Mouse (Mus musculus): ENCODE results near the gene Atrnl1. TPM values are rescaled to one million over a fixed set of nuclear protein-coding genes. Genes with fewer than 3 reads are reported as not detected.

The Atrnl1 gene
- 100 to 1,000 TPM; 110 to 113 TPM for total RNA-seq (2021)

GRCm38 (mm10) chr19:57610476-57611261 lies at the start of gene Atrnl1:
TSS of gene Atrnl1 (plus strand) at chr19:57611034.
- intact Hi-C loops (cut with DNase I) = loop anchor here (5.0 to 10.0 kb wide), 3 partner anchors 123 to 236 kb away; no protein-coding TSS in a partner anchor
- peak; percentile 80 to 93 for DNase-seq (ENCODE audit: extremely low spot score in 1 of 2, low spot score in 2 of 2)

GRCm38 (mm10) chr19:57561486-57561885 lies 49.3 kb upstream of the Atrnl1 start:
- DNase-seq (ENCODE audit: extremely low spot score in 1 of 2, low spot score in 2 of 2) = no peak
- intact Hi-C loops (cut with DNase I) = no loop called here

- no peak for DNase-seq (ENCODE audit: extremely low spot score in 1 of 2, low spot score in 2 of 2)
- intact Hi-C loops (cut with DNase I) = no loop called here
Observed at GRCm38 (mm10) chr19:57569040-57569439, 41.8 kb upstream of the Atrnl1 start.

- DNase-seq (ENCODE audit: extremely low spot score in 1 of 2, low spot score in 2 of 2) = peak in 1 of 2 experiments; percentile 30
- intact Hi-C loops (cut with DNase I) = no loop called here
Observed at GRCm38 (mm10) chr19:57572360-57573237, 38.2 kb upstream of the Atrnl1 start.

- intact Hi-C loops (cut with DNase I) = no loop called here
- DNase-seq (ENCODE audit: extremely low spot score in 1 of 2, low spot score in 2 of 2) = no peak
Observed at GRCm38 (mm10) chr19:57573470-57573869, 37.4 kb upstream of the Atrnl1 start.

GRCm38 (mm10) chr19:57575027-57575426 lies 35.8 kb upstream of the Atrnl1 start:
- intact Hi-C loops (cut with DNase I) = no loop called here
- no peak for DNase-seq (ENCODE audit: extremely low spot score in 1 of 2, low spot score in 2 of 2)

- no peak for DNase-seq (ENCODE audit: extremely low spot score in 1 of 2, low spot score in 2 of 2)
- intact Hi-C loops (cut with DNase I) = no loop called here
Observed at GRCm38 (mm10) chr19:57576836-57577235, 34.0 kb upstream of the Atrnl1 start.

- intact Hi-C loops (cut with DNase I) = no loop called here
- DNase-seq (ENCODE audit: extremely low spot score in 1 of 2, low spot score in 2 of 2) = no peak
Observed at GRCm38 (mm10) chr19:57577256-57577655, 33.6 kb upstream of the Atrnl1 start.

GRCm38 (mm10) chr19:57580962-57581361 lies 29.9 kb upstream of the Atrnl1 start:
- intact Hi-C loops (cut with DNase I) = no loop called here
- DNase-seq (ENCODE audit: extremely low spot score in 1 of 2, low spot score in 2 of 2) = peak; percentile 38

GRCm38 (mm10) chr19:57585231-57585792 lies 25.5 kb upstream of the Atrnl1 start:
- DNase-seq (ENCODE audit: extremely low spot score in 1 of 2, low spot score in 2 of 2) = no peak
- intact Hi-C loops (cut with DNase I) = no loop called here

- no peak for DNase-seq (ENCODE audit: extremely low spot score in 1 of 2, low spot score in 2 of 2)
- intact Hi-C loops (cut with DNase I) = no loop called here
Observed at GRCm38 (mm10) chr19:57586172-57586571, 24.7 kb upstream of the Atrnl1 start.

- DNase-seq (ENCODE audit: extremely low spot score in 1 of 2, low spot score in 2 of 2) = no peak
- intact Hi-C loops (cut with DNase I) = no loop called here
Observed at GRCm38 (mm10) chr19:57589516-57589915, 21.3 kb upstream of the Atrnl1 start.

- no peak for DNase-seq (ENCODE audit: extremely low spot score in 1 of 2, low spot score in 2 of 2)
- intact Hi-C loops (cut with DNase I) = no loop called here
Observed at GRCm38 (mm10) chr19:57590895-57591294, 19.9 kb upstream of the Atrnl1 start.

GRCm38 (mm10) chr19:57591631-57592030 lies 19.2 kb upstream of the Atrnl1 start:
- no peak for DNase-seq (ENCODE audit: extremely low spot score in 1 of 2, low spot score in 2 of 2)
- intact Hi-C loops (cut with DNase I) = no loop called here

- intact Hi-C loops (cut with DNase I) = no loop called here
- DNase-seq (ENCODE audit: extremely low spot score in 1 of 2, low spot score in 2 of 2) = no peak
Observed at GRCm38 (mm10) chr19:57592355-57592754, 18.5 kb upstream of the Atrnl1 start.

GRCm38 (mm10) chr19:57599126-57599525 lies 11.7 kb upstream of the Atrnl1 start:
- intact Hi-C loops (cut with DNase I) = no loop called here
- no peak for DNase-seq (ENCODE audit: extremely low spot score in 1 of 2, low spot score in 2 of 2)

- DNase-seq (ENCODE audit: extremely low spot score in 1 of 2, low spot score in 2 of 2) = no peak
- intact Hi-C loops (cut with DNase I) = no loop called here
Observed at GRCm38 (mm10) chr19:57600233-57600929, 10.5 kb upstream of the Atrnl1 start.

- intact Hi-C loops (cut with DNase I) = no loop called here
- no peak for DNase-seq (ENCODE audit: extremely low spot score in 1 of 2, low spot score in 2 of 2)
Observed at GRCm38 (mm10) chr19:57600930-57601328, 9.9 kb upstream of the Atrnl1 start.

- no peak for DNase-seq (ENCODE audit: extremely low spot score in 1 of 2, low spot score in 2 of 2)
- intact Hi-C loops (cut with DNase I) = no loop called here
Observed at GRCm38 (mm10) chr19:57603593-57603992, 7.2 kb upstream of the Atrnl1 start.
